Mouse (Mus musculus) embryonic facial prominence, embryonic 12.5 days (tissue): ENCODE measurements around the gene Pou6f1. TPM values are rescaled to one million over a fixed set of nuclear protein-coding genes. Genes with fewer than 3 reads are reported as not detected.

Source experiments
- ATAC-seq: fragments of 200-750 bp; cut with Nextera tagmentation; 2 replicates; pipeline ENCODE4 v1.8.0; 2017; ENCODE audit not compliant: insufficient number of reproducible peaks, insufficient read depth, low FRiP score, low TSS enrichment
- H3K27ac ChIP-seq: fragments of 300-500 bp; sonication (generic); 2 replicates; pipeline ENCODE4 v1.5.1; 2016; ENCODE audit warnings: mild to moderate bottlenecking
- H3K27me3 ChIP-seq: fragments of 300-500 bp; sonication (generic); 2 replicates; pipeline ENCODE4 v1.6.1; 2016; ENCODE audit warnings: mild to moderate bottlenecking, moderate library complexity
- H3K36me3 ChIP-seq: fragments of 300-500 bp; sonication (generic); 2 replicates; pipeline ENCODE4 v1.6.1; 2016; ENCODE audit warnings: mild to moderate bottlenecking
- H3K4me1 ChIP-seq: fragments of 300-500 bp; sonication (generic); 2 replicates; pipeline ENCODE4 v1.6.1; 2016
- H3K4me2 ChIP-seq: fragments of 300-500 bp; sonication (generic); replicated peaks from 2 replicates; pipeline ENCODE4 v1.6.1; 2016; ENCODE audit warnings: mild to moderate bottlenecking, moderate library complexity
- H3K4me3 ChIP-seq: fragments of 300-500 bp; sonication (generic); 2 replicates; pipeline ENCODE4 v1.5.1; 2016; ENCODE audit warnings: mild to moderate bottlenecking
- H3K9ac ChIP-seq: fragments of 300-500 bp; sonication (generic); 2 replicates; pipeline ENCODE4 v1.6.1; 2016; ENCODE audit warnings: mild to moderate bottlenecking, moderate library complexity
- H3K9me3 ChIP-seq: fragments of 300-500 bp; sonication (generic); 2 replicates; pipeline ENCODE4 v1.6.1; 2016; ENCODE audit warnings: mild to moderate bottlenecking, moderate library complexity
- WGBS: fragments of 180-500 bp; shearing (Covaris S2); methylation state at CpG from one replicate; pipeline ENCODE4 v1.1.7; 2016; 5-methylcytosine and 5-hydroxymethylcytosine counted together
- polyA plus RNA-seq: library from polyadenylated mRNA; unstranded; fragments of >200 nt; fragmentation: Nextera tagmentation; extraction: Ambion mirVana; gene quantifications from 2 replicates; pipeline ENCODE4 v1.2.1, GENCODE M21; 2016

Pou6f1 gene
- polyA plus RNA-seq = 9.0 and 11.3 TPM in 2 replicates

DNA sequence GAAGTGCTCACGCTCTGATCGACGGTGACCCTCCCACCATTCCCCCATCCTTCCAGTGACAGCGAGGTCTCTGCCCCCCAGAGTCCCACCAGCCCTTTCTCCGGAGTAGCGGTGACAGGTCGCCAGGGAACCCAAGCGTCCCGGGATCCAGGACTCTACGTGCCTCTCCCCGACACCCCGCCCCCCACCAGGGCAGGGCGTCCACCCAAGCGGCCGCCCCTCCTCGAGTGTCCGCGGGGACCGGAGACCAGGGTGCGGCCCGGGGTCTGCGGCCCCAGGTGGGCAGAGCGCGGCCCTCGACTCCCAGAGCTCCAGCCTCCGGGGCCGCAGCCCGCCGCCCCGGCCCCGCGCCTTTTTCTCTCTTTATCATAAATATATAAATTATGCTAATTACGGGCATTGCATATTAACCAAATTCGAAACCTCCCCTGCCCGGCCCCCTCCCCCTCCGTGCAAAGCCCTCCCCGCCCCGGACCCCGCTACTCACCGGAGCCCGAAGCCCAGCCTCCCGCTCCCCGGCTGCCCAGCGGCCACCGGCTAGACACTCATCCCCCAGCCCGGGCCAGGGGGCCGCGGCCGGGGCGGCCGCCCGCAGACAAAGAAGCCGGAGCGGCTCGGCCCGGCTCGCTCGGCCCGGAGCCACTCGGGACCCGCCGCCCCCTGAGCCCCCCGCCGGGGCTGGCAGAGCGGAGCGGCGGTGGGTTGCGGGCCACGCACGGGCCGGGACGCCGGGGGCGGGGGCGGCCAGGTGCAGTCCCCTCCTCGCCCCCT is at the start of gene Pou6f1:
Gene Pou6f1 (minus strand): TSS at position 709 of the 771 bp plus-strand sequence.
- peak within 1 kb of the TSS; percentile 96 for H3K4me2 ChIP-seq
- H3K4me3 ChIP-seq = peak within 1 kb of the TSS; percentile 83
- H3K27me3 ChIP-seq = peaks cover 28% of the 10 kb centered on the region
- no peaks in the 10 kb centered on the region for H3K36me3 ChIP-seq
- H3K4me1 ChIP-seq = peaks cover 7% of the 10 kb centered on the region; the same call in 1 of the 2 replicates
- H3K27ac ChIP-seq = no peak within 1 kb of the TSS
- H3K9ac ChIP-seq = peak within 1 kb of the TSS; percentile 86
- no peak for ATAC-seq
- H3K9me3 ChIP-seq = no peaks in the 10 kb centered on the region
- under 1% methylated on average over 66 of the region's 76 CpGs for WGBS

DNA sequence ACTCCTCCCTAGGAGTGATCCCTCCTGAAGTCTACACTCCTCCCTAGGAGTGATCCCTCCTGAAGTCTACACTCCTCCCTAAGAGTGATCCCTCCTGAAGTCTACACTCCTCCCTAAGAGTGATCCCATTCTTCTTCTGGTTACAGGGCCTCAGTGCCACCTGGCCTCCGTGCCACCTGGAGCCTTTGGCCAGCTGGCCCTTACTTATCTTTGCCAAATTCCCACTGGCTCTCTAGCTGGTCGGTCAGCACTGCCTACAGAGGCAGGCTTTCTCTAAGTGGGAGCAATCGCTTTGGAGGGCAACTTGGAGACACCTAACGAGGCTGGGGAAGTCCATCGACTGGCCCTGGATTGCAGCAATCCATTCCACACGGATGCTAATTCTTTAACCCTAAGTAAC is 46.4 kb upstream of the Pou6f1 start:
- WGBS = 76% methylated on average over 6 of the region's 6 CpGs
- no peaks in the 10 kb centered on the region for H3K36me3 ChIP-seq
- H3K9ac ChIP-seq = no peak overlapping the region
- no peaks in the 10 kb centered on the region for H3K4me1 ChIP-seq
- no peak overlapping the region for H3K4me2 ChIP-seq
- H3K9me3 ChIP-seq = no peaks in the 10 kb centered on the region
- no peaks in the 10 kb centered on the region for H3K27me3 ChIP-seq
- no peak for ATAC-seq
- H3K4me3 ChIP-seq = no peak overlapping the region
- H3K27ac ChIP-seq = no peak overlapping the region

DNA sequence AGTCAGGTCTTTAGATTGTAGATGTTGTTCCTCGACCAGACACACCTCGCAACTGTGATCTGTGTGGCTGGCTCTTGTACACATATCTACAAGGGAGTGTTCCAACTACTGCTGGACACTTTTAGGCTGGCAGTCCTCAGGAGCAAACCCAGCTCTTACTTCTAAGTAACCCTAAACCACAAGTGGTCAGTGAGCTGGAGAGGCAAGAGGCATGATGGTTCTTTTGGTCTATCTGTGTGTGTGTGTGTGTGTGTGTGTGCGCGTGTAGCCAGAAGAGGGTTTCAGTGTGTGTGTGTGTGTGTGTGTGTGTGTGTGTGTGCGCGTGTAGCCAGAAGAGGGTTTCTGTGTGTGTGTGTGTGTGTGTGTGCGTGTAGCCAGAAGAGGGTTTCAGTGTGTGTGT is 42.7 kb upstream of the Pou6f1 start:
- no peak overlapping the region for H3K27ac ChIP-seq
- ATAC-seq = no peak
- WGBS = 88% methylated on average over 7 of the region's 7 CpGs
- H3K9me3 ChIP-seq = no peaks in the 10 kb centered on the region
- no peaks in the 10 kb centered on the region for H3K36me3 ChIP-seq
- H3K27me3 ChIP-seq = peaks cover 15% of the 10 kb centered on the region
- 0 out of 2 replicates have a peak, but pooled peaks cover under 1% of the 10 kb centered on the region for H3K4me1 ChIP-seq
- H3K4me3 ChIP-seq = no peak overlapping the region
- H3K9ac ChIP-seq = no peak overlapping the region
- no peak overlapping the region for H3K4me2 ChIP-seq

DNA sequence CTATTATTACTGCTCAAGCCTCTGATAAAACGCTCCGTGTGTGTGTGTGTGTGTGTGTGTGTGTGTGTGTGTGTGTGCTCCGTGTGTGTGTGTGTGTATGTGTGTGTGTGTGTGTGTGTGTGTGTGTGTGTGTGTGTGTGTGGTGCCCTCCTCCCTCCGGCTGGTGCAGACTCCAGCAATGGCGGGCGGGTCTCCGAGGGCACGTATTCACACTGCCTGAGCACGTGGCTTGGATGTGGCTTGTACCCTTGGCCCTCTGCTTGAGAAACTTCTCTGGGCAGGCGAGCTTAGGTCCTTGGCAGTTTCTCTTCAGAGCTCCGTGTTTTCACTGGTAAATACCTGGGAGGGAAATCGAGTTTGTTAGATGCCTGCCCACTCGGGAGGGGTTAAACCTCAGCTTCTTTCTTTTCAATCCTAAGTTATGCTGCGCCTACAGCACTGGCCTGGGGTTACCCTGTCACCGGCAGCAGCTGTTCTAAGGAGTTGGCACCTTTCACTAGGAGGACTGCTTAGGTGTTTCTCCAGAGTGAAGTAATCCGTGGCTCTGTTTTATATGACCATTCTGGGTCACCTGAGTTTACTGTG is 41.5 kb upstream of the Pou6f1 start:
- H3K27me3 ChIP-seq = peaks cover 26% of the 10 kb centered on the region
- no peak overlapping the region for H3K27ac ChIP-seq
- H3K4me3 ChIP-seq = no peak overlapping the region
- no peak overlapping the region for H3K9ac ChIP-seq
- H3K9me3 ChIP-seq = no peaks in the 10 kb centered on the region
- H3K4me2 ChIP-seq = no peak overlapping the region
- 64% methylated on average over 11 of the region's 16 CpGs for WGBS
- peaks cover 11% of the 10 kb centered on the region; the same call in 1 of the 2 replicates for H3K4me1 ChIP-seq
- H3K36me3 ChIP-seq = no peaks in the 10 kb centered on the region
- ATAC-seq = no peak

DNA sequence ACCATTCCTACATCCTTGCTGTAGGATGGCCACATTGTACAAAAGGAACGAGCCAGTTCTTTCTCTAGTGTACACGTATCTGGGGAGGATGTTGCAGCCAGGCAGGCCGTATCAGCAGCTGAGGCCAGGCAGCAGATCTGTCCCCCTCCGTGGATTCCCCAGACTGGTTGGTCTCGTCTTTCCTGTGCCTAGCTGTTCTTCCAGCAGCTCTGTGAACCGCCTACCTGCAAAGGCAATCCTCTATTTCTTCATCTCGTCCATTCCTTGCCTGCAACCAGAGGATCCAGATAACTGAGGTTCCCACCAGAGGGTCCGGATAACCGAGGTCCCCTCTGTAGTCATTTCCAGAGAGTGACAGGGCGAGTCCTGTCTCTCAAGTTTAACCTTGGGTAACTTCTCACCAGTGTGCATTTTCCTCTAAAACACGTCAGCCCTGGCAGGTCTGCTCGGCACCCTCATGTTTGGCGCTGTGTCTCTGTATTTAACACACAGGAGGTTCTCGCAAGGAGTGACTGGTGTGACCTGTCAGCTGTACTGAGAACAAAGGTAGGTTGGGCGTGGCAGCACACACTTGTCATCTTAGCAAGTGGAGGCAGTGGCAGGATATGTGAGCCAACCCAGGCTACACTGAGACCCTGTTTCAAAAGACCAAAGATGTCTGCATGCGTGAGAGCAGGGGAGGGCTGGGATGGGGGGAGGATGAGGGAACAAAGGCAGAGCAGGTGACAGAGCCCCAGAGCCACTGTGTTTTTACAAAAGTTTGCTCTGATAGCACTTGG is 40.4 kb upstream of the Pou6f1 start:
- no peak overlapping the region for H3K27ac ChIP-seq
- no peaks in the 10 kb centered on the region for H3K9me3 ChIP-seq
- H3K4me3 ChIP-seq = no peak overlapping the region
- peaks cover 38% of the 10 kb centered on the region for H3K27me3 ChIP-seq
- ATAC-seq = no peak; the same call in 1 of the 2 replicates
- H3K4me2 ChIP-seq = no peak overlapping the region
- 67% methylated on average over 16 of the region's 16 CpGs for WGBS
- H3K9ac ChIP-seq = no peak overlapping the region
- peaks cover 15% of the 10 kb centered on the region; the same call in 1 of the 2 replicates for H3K4me1 ChIP-seq
- H3K36me3 ChIP-seq = no peaks in the 10 kb centered on the region

DNA sequence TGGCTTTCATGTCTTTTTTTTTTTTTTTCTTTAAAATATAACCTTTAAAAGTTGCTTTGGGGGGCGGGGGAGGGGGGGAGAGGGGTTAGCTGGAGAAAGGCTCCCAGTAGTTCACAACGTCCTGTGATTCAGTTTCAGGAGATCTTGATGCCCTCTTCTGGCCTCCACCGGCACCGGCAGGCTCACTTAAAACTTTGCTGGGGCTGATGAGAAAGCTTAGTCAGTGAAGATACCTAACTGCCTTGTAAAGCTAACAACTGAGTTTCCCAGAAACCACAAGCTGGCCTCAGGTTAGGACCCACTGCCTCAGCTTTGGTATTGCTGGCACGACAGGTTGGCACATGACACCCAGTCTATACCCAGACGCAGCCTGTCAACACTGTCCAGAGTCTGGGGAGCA is 37.9 kb upstream of the Pou6f1 start:
- H3K9ac ChIP-seq = no peak overlapping the region
- H3K4me2 ChIP-seq = no peak overlapping the region
- ATAC-seq = no peak
- H3K9me3 ChIP-seq = no peaks in the 10 kb centered on the region
- no peak overlapping the region for H3K27ac ChIP-seq
- 16% methylated on average over 6 of the region's 6 CpGs for WGBS
- peaks cover 55% of the 10 kb centered on the region for H3K27me3 ChIP-seq
- peaks cover 15% of the 10 kb centered on the region; the same call in 1 of the 2 replicates for H3K4me1 ChIP-seq
- no peaks in the 10 kb centered on the region for H3K36me3 ChIP-seq
- H3K4me3 ChIP-seq = no peak overlapping the region

DNA sequence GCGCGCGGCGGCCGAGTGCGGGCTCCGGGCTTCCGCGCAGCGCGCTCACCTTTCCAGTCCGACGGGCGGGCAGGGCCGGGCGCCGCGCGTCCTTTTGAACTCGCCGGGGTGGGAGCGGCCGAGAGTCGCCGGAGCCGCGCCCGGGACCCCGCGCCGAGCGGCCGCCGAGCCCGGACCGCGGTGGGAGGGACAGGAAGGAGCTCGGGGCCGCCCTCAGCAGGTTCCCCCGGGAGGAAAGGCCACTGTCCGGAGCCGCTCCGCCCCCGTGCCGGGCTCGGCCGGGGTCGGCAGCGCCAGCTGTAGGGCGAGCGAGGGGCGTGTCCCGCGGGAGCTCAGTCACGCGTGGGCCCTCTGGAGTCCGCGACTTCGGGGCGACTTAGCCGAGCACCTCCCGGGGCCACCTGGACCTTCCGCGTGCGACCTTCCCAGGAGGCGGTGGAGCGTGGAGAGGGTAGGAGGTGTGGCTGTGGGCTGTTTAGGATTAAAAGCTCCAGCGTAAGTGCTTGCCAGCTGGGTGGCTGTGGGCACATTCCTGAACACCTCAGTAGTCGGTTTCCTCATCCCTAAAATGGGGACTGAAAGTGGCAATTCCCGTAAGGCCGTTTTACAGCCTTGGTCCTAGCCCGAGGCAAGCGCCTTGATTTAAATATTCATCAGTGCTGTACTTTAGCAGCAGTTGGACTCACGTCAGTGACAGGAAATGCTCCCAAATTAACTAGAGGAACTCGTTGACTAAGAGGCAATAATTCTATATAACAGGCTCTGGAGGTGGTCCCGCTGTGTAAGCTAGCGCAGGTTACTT is 37.1 kb upstream of the Pou6f1 start, which contains the start of gene Smagp:
Gene Smagp (minus strand): TSS at position 241 of the 802 bp plus-strand sequence.
- Histone ChIP-seq H3K36me3 (no peaks in the 10 kb centered on the region), H3K27ac (no peak within 1 kb of the TSS), H3K4me3 (peak within 1 kb of the TSS; percentile 46), H3K9me3 (no peaks in the 10 kb centered on the region), H3K4me2 (peak within 1 kb of the TSS; percentile 81), H3K9ac (peak within 1 kb of the TSS; percentile 30; the same call in 1 of the 2 replicates), H3K27me3 (peaks cover 55% of the 10 kb centered on the region), H3K4me1 (peaks cover 15% of the 10 kb centered on the region; the same call in 1 of the 2 replicates)
- no peak for ATAC-seq
- under 1% methylated on average over 76 of the region's 77 CpGs for WGBS

DNA sequence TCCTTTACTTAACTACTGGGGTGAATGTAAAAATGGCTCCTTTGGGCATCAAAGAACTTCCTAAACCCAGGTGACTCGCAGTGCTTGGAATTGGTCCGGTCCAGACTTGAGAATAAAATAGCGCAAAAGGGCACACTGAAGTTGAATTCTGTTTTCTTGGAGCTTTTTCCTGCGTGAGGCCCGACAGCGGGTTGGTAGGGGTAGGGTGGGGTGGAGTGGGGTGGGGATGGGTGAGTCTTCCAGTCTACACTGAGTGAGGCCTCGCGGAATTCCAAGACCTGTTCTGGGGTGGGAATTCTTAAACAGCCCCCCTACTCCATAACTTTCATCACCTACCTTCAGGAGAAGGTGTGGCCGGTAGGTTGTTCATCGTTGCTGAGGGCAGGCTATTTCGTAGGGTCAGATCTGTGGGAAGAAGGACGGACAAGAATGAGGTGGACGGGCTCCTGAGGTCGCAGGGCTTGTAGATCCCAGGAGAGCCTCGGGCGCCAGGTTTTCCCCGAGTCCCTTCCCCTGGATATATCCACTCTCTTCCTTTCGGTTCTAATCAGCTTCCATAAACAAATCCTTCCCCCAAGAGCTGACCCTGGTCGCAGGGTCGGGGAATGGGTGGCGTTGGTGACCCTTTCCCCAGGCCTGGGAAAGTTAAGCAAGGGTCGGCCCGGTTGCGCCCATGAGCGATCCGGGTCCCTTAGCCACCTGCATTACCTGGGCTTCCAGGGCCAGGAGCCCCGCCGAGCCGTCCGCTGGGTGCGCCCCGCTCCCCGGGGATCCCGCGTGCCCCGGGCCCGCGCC is 36.3 kb upstream of the Pou6f1 start:
- peak overlapping the region; percentile 30; the same call in 1 of the 2 replicates for H3K9ac ChIP-seq
- H3K27ac ChIP-seq = no peak overlapping the region
- H3K36me3 ChIP-seq = no peaks in the 10 kb centered on the region
- ATAC-seq = no peak
- H3K4me3 ChIP-seq = peak overlapping the region; percentile 46
- H3K27me3 ChIP-seq = peaks cover 55% of the 10 kb centered on the region
- WGBS = 3% methylated on average over 38 of the region's 38 CpGs
- peak overlapping the region; percentile 81 for H3K4me2 ChIP-seq
- H3K9me3 ChIP-seq = no peaks in the 10 kb centered on the region
- H3K4me1 ChIP-seq = peaks cover 15% of the 10 kb centered on the region; the same call in 1 of the 2 replicates

DNA sequence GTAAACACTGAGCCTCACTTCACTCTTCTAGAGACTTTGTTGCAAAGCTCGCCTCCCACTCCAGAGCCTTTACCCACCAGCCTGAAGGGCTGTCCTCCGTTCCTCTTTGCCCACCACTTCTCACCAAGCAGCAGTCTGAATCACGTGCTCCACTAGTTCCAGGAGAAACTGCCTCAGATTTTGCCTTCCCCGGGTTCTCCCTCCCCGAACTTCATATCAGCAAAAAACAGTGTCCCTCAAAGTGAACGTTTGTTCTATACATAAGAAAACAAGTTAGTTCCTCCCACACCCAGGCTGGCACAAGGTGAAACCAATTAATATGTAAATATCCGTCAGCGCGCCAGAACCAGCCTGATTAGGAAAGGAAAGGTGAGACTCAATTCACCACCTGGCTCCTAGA is 35.5 kb upstream of the Pou6f1 start:
- no peak overlapping the region for H3K27ac ChIP-seq
- peaks cover 55% of the 10 kb centered on the region for H3K27me3 ChIP-seq
- no peak overlapping the region for H3K4me3 ChIP-seq
- H3K9me3 ChIP-seq = no peaks in the 10 kb centered on the region
- no peaks in the 10 kb centered on the region for H3K36me3 ChIP-seq
- H3K9ac ChIP-seq = no peak overlapping the region
- WGBS = 7% methylated on average over 9 of the region's 9 CpGs
- peaks cover 15% of the 10 kb centered on the region; the same call in 1 of the 2 replicates for H3K4me1 ChIP-seq
- no peak overlapping the region for H3K4me2 ChIP-seq
- ATAC-seq = no peak

DNA sequence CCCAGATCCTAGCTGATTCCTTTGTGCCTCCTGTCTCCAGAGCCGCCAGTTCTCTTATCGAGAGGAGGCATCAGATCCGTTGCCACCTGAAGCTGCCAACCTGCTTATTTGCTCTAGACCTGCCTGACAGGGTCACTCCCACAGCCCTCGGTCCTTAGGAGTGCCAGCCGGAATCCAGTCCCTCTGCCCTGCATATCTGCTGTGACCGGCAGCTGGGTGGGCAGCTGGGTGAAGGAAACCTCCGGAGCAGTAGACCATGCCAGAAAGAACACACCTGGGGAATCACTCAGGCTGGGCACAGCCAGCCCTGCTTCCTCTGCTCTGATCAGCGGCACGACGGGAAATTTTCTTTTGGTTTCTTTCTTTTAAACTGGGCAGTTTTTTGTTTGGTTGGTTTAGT is 33.6 kb upstream of the Pou6f1 start:
- Histone ChIP-seq H3K27ac (no peak overlapping the region), H3K4me2 (no peak overlapping the region), H3K4me1 (peaks cover 15% of the 10 kb centered on the region; the same call in 1 of the 2 replicates), H3K9ac (no peak overlapping the region), H3K4me3 (no peak overlapping the region), H3K27me3 (peaks cover 50% of the 10 kb centered on the region), H3K9me3 (no peaks in the 10 kb centered on the region), H3K36me3 (no peaks in the 10 kb centered on the region)
- no peak for ATAC-seq
- WGBS = 78% methylated on average over 10 of the region's 10 CpGs
